Mouse (Mus musculus) MEL (cell line): ENCODE data around the gene BC051665. TPM values are rescaled to one million over a fixed set of nuclear protein-coding genes. Genes with fewer than 3 reads are reported as not detected.

Experiments used
- DNase-seq: peaks from one replicate; pipeline ENCODE4 v3.0.0; 2011; ENCODE audit warnings: low read depth, low spot score
- H3K27ac ChIP-seq: 2 replicates; pipeline ENCODE4 v1.5.1; 2012; ENCODE audit warnings: low read depth, mild to moderate bottlenecking, control low read depth, low read length, moderate library complexity; ENCODE audit not compliant: control insufficient read depth
- H3K27me3 ChIP-seq, 2 experiments: fragments of 150-350 bp in 1 of 2; sonication (generic) in 1 of 2; 2 replicates each; pipeline ENCODE4 v1.6.1; 2012; ENCODE audit warnings: low read length in 2 of 2, mild to moderate bottlenecking in 2 of 2, improper control_type of control experiment in 1 of 2, moderate library complexity in 1 of 2; ENCODE audit not compliant: insufficient read depth in 2 of 2, control insufficient read depth in 1 of 2
- H3K36me3 ChIP-seq, 2 experiments: 2 replicates each; pipeline ENCODE4 v1.6.1; 2012 to 2014; ENCODE audit warnings: low read length in 2 of 2, improper control_type of control experiment in 1 of 2, inconsistent platforms in 1 of 2, mild to moderate bottlenecking in 1 of 2; ENCODE audit not compliant: insufficient read depth in 2 of 2, control insufficient read depth in 1 of 2
- H3K4me1 ChIP-seq, 2 experiments: fragments of 150-350 bp in 1 of 2; sonication (generic) in 1 of 2; 2 replicates each; pipeline ENCODE4 v1.6.1; 2012; ENCODE audit warnings: low read length in 2 of 2, improper control_type of control experiment in 1 of 2, mild to moderate bottlenecking in 1 of 2; ENCODE audit not compliant: insufficient read depth in 2 of 2, control insufficient read depth in 1 of 2
- H3K4me3 ChIP-seq, 2 experiments: fragments of 150-350 bp in 1 of 2; sonication (generic) in 1 of 2; 2 replicates each; pipeline ENCODE4 v1.5.1; 2012; ENCODE audit warnings: low read depth in 2 of 2, low read length in 2 of 2, mild to moderate bottlenecking in 2 of 2, moderate library complexity in 2 of 2, control low read depth in 1 of 2, improper control_type of control experiment in 1 of 2; ENCODE audit not compliant: control insufficient read depth in 1 of 2, insufficient read depth in 1 of 2
- H3K79me2 ChIP-seq: 2 replicates; pipeline ENCODE4 v1.6.1; 2012; ENCODE audit warnings: mild to moderate bottlenecking, low read length, moderate library complexity; ENCODE audit not compliant: control insufficient read depth, poor library complexity, insufficient read depth
- H3K9ac ChIP-seq: 2 replicates; pipeline ENCODE4 v1.6.1; 2012; ENCODE audit warnings: low read depth, mild to moderate bottlenecking, control low read depth, low read length, moderate library complexity; ENCODE audit not compliant: control insufficient read depth, poor library complexity, severe bottlenecking
- H3K9me3 ChIP-seq: fragments of 150-350 bp; sonication (generic); replicated peaks from 2 replicates; pipeline ENCODE4 v1.6.1; 2012; ENCODE audit warnings: mild to moderate bottlenecking, low read length, improper control_type of control experiment, moderate library complexity; ENCODE audit not compliant: insufficient read depth
- CHD1 ChIP-seq: IDR thresholded peaks from 2 replicates; pipeline ENCODE4 v1.6.1; 2012; ENCODE audit warnings: low read depth, mild to moderate bottlenecking, inconsistent platforms, low read length, improper control_type of control experiment
- CTCF ChIP-seq, 3 experiments: IDR thresholded peaks in 2 of 3; conservative IDR thresholded peaks in 1 of 3; 2 replicates each; pipeline ENCODE4 v1.5.1; 2011 to 2012; ENCODE audit warnings: low read length in 3 of 3, low read depth in 2 of 3, mild to moderate bottlenecking in 2 of 3, improper control_type of control experiment in 1 of 3, inconsistent platforms in 1 of 3, mixed read lengths in 1 of 3, moderate library complexity in 1 of 3; ENCODE audit not compliant: control insufficient read depth in 1 of 3, insufficient read depth in 1 of 3, poor library complexity in 1 of 3, severe bottlenecking in 1 of 3
- E2F4 ChIP-seq: IDR thresholded peaks from 2 replicates; pipeline ENCODE4 v1.6.1; 2011; ENCODE audit warnings: low read depth, low read length, improper control_type of control experiment, borderline replicate concordance
- ELF1 ChIP-seq: IDR thresholded peaks from 2 replicates; pipeline ENCODE4 v1.6.1; 2014; ENCODE audit warnings: low read depth, mild to moderate bottlenecking, inconsistent platforms, low read length, improper control_type of control experiment, moderate library complexity
- GABPA ChIP-seq: IDR thresholded peaks from 2 replicates; pipeline ENCODE4 v1.6.1; 2012; ENCODE audit warnings: low read depth, mild to moderate bottlenecking, inconsistent platforms, low read length, improper control_type of control experiment, moderate library complexity
- HCFC1 ChIP-seq: IDR thresholded peaks from 2 replicates; pipeline ENCODE4 v1.6.1; 2012; ENCODE audit warnings: low read depth, mild to moderate bottlenecking, inconsistent platforms, low read length, improper control_type of control experiment, moderate library complexity
- MAFK ChIP-seq: IDR thresholded peaks from 2 replicates; pipeline ENCODE4 v1.6.1; 2011; ENCODE audit warnings: low read depth, mild to moderate bottlenecking, low read length, improper control_type of control experiment, borderline replicate concordance
- MEF2A ChIP-seq: IDR thresholded peaks from 2 replicates; pipeline ENCODE4 v1.6.1; 2014; ENCODE audit warnings: low read depth, mild to moderate bottlenecking, inconsistent platforms, low read length, improper control_type of control experiment; ENCODE audit not compliant: poor library complexity, insufficient replicate concordance, severe bottlenecking; ENCODE audit errors: extremely low read depth
- MXI1 ChIP-seq: IDR thresholded peaks from 2 replicates; pipeline ENCODE4 v1.6.1; 2011; ENCODE audit warnings: mild to moderate bottlenecking, low read depth, low read length, improper control_type of control experiment
- MYB ChIP-seq: IDR thresholded peaks from 2 replicates; pipeline ENCODE4 v1.6.1; 2011; ENCODE audit warnings: mild to moderate bottlenecking, low read depth, low read length, improper control_type of control experiment
- MYC ChIP-seq: IDR thresholded peaks from 2 replicates; pipeline ENCODE4 v1.6.1; 2011; ENCODE audit warnings: low read depth, mild to moderate bottlenecking, low read length, improper control_type of control experiment, moderate library complexity
- POLR2A ChIP-seq, 2 experiments: IDR thresholded peaks; 2 replicates each; pipeline ENCODE4 v1.6.1; 2011 to 2012; ENCODE audit warnings: low read length in 2 of 2, mild to moderate bottlenecking in 2 of 2, control low read depth in 1 of 2, improper control_type of control experiment in 1 of 2, low read depth in 1 of 2, moderate library complexity in 1 of 2; ENCODE audit not compliant: control insufficient read depth in 1 of 2, insufficient read depth in 1 of 2, poor library complexity in 1 of 2
- POLR2AphosphoS2 ChIP-seq: IDR thresholded peaks from 2 replicates; pipeline ENCODE4 v1.6.1; 2011; ENCODE audit warnings: low read length, improper control_type of control experiment
- POLR2AphosphoS5 ChIP-seq: IDR thresholded peaks from 2 replicates; pipeline ENCODE4 v1.6.1; 2012; ENCODE audit warnings: low read depth, borderline replicate concordance, mild to moderate bottlenecking, inconsistent platforms, low read length, moderate library complexity, mixed read lengths
- RAD21 ChIP-seq: IDR thresholded peaks from 2 replicates; pipeline ENCODE4 v1.6.1; 2011; ENCODE audit warnings: mild to moderate bottlenecking, low read depth, low read length, improper control_type of control experiment
- SIN3A ChIP-seq: IDR thresholded peaks from 2 replicates; pipeline ENCODE4 v1.6.1; 2012; ENCODE audit warnings: low read length, improper control_type of control experiment, inconsistent platforms
- SMC3 ChIP-seq: IDR thresholded peaks from 2 replicates; pipeline ENCODE4 v1.6.1; 2011; ENCODE audit warnings: low read depth, low read length, improper control_type of control experiment
- UBTF ChIP-seq: IDR thresholded peaks from 2 replicates; pipeline ENCODE4 v1.6.1; 2012; ENCODE audit warnings: low read depth, mild to moderate bottlenecking, inconsistent platforms, low read length, improper control_type of control experiment, moderate library complexity, borderline replicate concordance; ENCODE audit not compliant: insufficient read depth
- ZC3H11A ChIP-seq: IDR thresholded peaks from 2 replicates; pipeline ENCODE4 v1.6.1; 2012; ENCODE audit warnings: low read depth, mild to moderate bottlenecking, inconsistent platforms, low read length, improper control_type of control experiment
- ZMIZ1 ChIP-seq: IDR thresholded peaks from 2 replicates; pipeline ENCODE4 v1.6.1; 2012; ENCODE audit warnings: low read depth, mild to moderate bottlenecking, inconsistent platforms, low read length, improper control_type of control experiment, moderate library complexity
- ZNF384 ChIP-seq: IDR thresholded peaks from 2 replicates; pipeline ENCODE4 v1.6.1; 2012; ENCODE audit warnings: low read depth, mild to moderate bottlenecking, inconsistent platforms, low read length, improper control_type of control experiment
- polyA plus RNA-seq, 2 experiments: library from polyadenylated mRNA; stranded (reverse) in 1 of 2; unstranded in 1 of 2; fragments of >175 nt in 1 of 2; fragments of >200 nt in 1 of 2; gene quantifications; 2 replicates each; pipeline versions ENCODE4 v1.2.1 to v1.2.4; 2012; ENCODE audit warnings: low replicate concordance in 2 of 2, low read depth in 1 of 2; ENCODE audit not compliant: insufficient read length in 2 of 2, insufficient read depth in 1 of 2, missing spikeins in 1 of 2
- total RNA-seq: library from RNA; depleted of rRNA; stranded (reverse); fragments of 300-350 nt; gene quantifications from 2 replicates; pipeline ENCODE4 v1.2.3, GENCODE M21; 2012

The BC051665 gene
- total and polyA plus RNA-seq, 3 experiments = not detected

GRCm38 (mm10) chr13:60759136-60759535 lies 27.0 kb downstream of the BC051665 start:
- Histone ChIP-seq H3K79me2 (no peaks in the 10 kb centered on the region), H3K36me3 (no peaks in the 10 kb centered on the region)

DNA sequence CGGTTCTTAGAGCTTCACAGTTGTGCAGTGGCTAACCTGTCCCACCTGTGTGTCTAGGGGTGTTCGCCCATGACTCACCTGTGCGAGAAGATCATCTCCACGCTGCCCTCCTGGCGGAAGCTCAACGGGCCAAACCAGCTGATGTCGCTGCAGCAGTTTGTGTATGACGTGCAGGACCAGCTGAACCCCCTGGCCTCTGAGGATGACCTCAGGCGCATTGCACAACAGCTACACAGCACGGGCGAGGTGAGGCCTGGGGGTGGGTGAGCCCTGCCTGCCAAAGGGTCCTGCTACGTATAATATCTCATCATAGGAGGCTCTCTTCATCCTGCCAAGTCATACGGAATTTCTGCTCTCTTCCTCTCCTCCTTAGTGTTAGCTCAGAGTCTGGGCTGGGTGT lies 28.9 kb downstream of the BC051665 start:
- H3K36me3 ChIP-seq = no peaks in the 10 kb centered on the region
- TF ChIP-seq E2F4 = no peak
- TF ChIP-seq POLR2A (IDR thresholded peaks at IDR 0.05; ENCODE audit: control insufficient read depth in 1 of 2, insufficient read depth in 1 of 2, low read depth in 1 of 2, low read length in 2 of 2, poor library complexity in 1 of 2) = no peak
- no peak for TF ChIP-seq UBTF
- TF ChIP-seq HCFC1 = no peak
- TF ChIP-seq GABPA = no peak
- TF ChIP-seq ZNF384 = no peak
- TF ChIP-seq SIN3A = no peak
- no peak for TF ChIP-seq SMC3
- TF ChIP-seq MYC = no peak
- TF ChIP-seq POLR2AphosphoS2 = no peak
- no peak for TF ChIP-seq MYB
- no peak for TF ChIP-seq POLR2AphosphoS5
- TF ChIP-seq MEF2A = no peak
- no peaks in the 10 kb centered on the region for H3K9me3 ChIP-seq
- H3K9ac ChIP-seq = no peak overlapping the region
- no peak for DNase-seq
- H3K27me3 ChIP-seq = no peaks in the 10 kb centered on the region
- no peak overlapping the region for H3K4me3 ChIP-seq
- H3K4me1 ChIP-seq = no peaks in the 10 kb centered on the region
- no peaks in the 10 kb centered on the region for H3K79me2 ChIP-seq
- no peak overlapping the region for H3K27ac ChIP-seq

More at GRCm38 (mm10) chr13:60759136-60759535, 27.0 kb downstream of the BC051665 start:
- Histone ChIP-seq H3K4me3 (no peak overlapping the region), H3K9me3 (no peaks in the 10 kb centered on the region), H3K27ac (no peak overlapping the region), H3K27me3 (no peaks in the 10 kb centered on the region), H3K4me1 (no peaks in the 10 kb centered on the region), H3K9ac (no peak overlapping the region)
- TF ChIP-seq SMC3 (peak; percentile 67), CHD1 (no peak), MAFK (no peak), CTCF (IDR thresholded peaks at IDR 0.05 in 2 of 3, conservative IDR thresholded peaks at IDR 0.05 in 1 of 3; ENCODE audit: control insufficient read depth in 1 of 3, insufficient read depth in 1 of 3, low read depth in 2 of 3, low read length in 3 of 3, poor library complexity in 1 of 3, severe bottlenecking in 1 of 3) (peak; percentile 65 to 83 (median 70)), ZMIZ1 (no peak), MEF2A (no peak), MXI1 (no peak), UBTF (no peak), MYC (no peak), RAD21 (peak; percentile 52), ELF1 (no peak), ZC3H11A (0 out of 2 replicates have a peak, but pooled peaks have one; percentile 13)
- DNase-seq = peak; percentile 26
